Mouse (Mus musculus): ENCODE measurements around the gene Rhebl1. TPM values are rescaled to one million over a fixed set of nuclear protein-coding genes. Genes with fewer than 3 reads are reported as not detected.
A peak's percentile ranks its signal among the peaks of the same experiment; 100 is the strongest.

Gene Rhebl1
- total RNA-seq, 2 experiments from 2014 or later: 0.92 to 2.2 TPM

DNA sequence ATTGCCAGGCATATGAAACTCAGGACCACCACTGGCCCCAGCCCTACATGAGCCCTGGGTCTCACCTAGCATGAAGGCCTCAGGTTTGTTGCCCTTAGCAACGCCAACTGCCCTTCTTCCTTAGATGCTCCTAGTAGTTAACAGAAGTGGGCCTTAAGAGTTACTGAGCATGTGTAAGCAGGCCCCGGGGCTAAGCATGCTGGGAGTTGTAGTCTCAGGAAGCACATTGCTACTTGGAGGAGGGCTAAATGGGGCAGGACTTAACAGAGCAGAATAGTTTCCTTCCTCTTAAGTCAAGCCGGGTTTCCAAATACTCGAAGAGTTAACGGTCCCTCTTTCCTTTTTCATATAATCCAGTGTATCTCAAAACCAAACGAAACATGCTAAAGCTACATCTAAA is 27.0 kb downstream of the Rhebl1 start:
- peak overlapping the region; percentile 100 for H3K27ac ChIP-seq
- intact Hi-C loops (cut with DNase I): loop anchor here (5.0 kb wide), 1 partner anchor 35 kb away; the partner anchor contains the start of gene Prkag1
- peak; percentile 61 for DNase-seq

DNA sequence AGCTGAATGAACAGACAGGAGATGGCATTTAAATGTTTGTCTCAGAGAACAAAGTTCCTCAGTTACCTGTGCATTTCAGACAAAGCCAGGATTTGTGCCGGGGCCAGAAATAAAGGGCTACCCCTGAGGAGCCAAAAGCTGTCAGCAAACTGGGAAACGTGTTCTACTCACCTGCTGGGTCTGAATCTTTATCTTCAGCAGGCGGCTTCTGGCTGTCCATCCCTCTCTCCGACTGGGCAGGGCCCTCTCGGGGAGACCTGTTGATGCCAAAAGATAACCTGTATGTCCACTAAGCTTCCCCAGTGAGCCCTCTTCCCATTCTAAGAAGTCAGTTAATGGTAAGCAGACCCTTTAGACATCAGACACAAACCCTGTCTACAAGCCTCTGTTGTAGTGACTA is 27.8 kb downstream of the Rhebl1 start:
- peak; percentile 15 for DNase-seq
- no peak for TF ChIP-seq CTCF (IDR thresholded peaks at IDR 0.05)
- intact Hi-C loops (cut with DNase I): loop anchor here (5.0 kb wide), 1 partner anchor 34 kb away; the partner anchor contains the start of gene Prkag1
- Histone ChIP-seq H3K4me3 (no peak overlapping the region), H3K27ac (no peak overlapping the region)

More for the DNA sequence above, 27.0 kb downstream of the Rhebl1 start:
- peak overlapping the region; percentile 92 for H3K4me3 ChIP-seq
- no peak for TF ChIP-seq CTCF (IDR thresholded peaks at IDR 0.05)

DNA sequence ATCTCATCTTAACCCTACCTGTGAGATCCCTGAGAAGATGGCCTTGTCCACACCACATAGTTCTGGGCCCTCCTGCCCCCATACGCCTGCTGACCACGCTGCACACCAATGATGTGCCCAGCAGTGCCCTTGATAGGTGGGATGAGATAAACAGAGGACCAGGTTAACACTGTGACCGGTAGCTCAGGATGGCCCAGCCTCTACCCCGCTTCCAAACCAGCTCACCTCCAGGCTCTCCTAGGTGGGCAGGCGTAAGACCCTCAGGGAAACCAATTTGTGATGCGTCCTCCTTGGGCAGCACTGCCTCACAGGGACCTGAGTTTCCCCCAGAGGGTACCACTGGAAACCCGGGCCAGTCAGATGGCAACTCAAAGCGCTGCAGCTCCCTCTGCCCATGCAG is 28.6 kb downstream of the Rhebl1 start:
- intact Hi-C loops (cut with DNase I): loop anchor here (5.0 kb wide), 1 partner anchor 33 kb away; the partner anchor contains the start of gene Prkag1
- no peak for TF ChIP-seq CTCF (IDR thresholded peaks at IDR 0.05)
- H3K27ac ChIP-seq: no peak overlapping the region
- DNase-seq: peak; percentile 12
- no peak overlapping the region for H3K4me3 ChIP-seq

DNA sequence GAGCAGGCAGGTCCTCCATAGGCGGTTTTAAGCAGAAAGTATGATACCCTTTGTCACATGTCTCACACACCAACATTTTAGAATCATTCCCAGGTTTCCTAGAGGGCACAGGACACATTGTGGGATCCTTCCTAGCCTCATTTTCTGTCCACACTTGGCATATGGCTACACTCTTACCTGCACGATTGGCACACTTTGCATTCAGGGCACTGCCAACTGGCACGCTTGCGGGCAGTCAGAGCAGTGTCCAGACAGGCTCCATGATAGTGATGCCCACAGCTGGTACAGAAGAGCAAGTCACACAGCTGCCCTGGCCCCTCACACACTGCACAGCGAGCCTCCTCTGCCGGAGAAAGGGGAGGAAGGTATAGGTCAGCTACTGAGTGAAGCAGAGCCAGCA is 29.4 kb downstream of the Rhebl1 start:
- intact Hi-C loops (cut with DNase I): loop anchor here (5.0 kb wide), 1 partner anchor 33 kb away; the partner anchor contains the start of gene Prkag1
- DNase-seq: no peak
- no peak for TF ChIP-seq CTCF (IDR thresholded peaks at IDR 0.05)
- no peak overlapping the region for H3K4me3 ChIP-seq
- no peak overlapping the region for H3K27ac ChIP-seq

DNA sequence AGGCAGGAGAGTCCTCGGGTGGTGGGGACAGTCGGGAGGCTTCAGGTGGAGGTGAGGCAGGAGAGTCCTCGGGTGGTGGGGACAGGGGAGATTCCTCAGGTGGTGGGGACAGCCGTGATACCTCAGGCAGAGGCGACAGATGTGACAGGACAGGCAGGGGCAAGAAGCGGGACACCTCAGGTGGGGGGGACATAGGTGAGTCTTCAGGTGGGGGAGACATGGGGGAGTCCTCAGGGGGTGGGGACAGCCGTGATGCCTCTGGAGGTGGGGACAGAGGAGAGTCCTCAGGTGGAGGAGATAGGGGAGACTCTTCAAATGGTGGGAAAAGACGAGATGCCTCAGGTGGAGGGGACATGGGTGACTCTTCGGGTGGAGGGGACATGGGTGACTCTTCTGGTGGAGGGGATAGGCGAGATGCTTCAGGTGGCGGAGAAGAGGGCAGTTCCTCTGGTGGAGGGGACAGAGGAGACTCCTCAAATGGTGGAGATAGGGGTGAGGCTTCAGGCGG is 30.8 kb downstream of the Rhebl1 start:
- no peak overlapping the region for H3K4me3 ChIP-seq
- no peak overlapping the region for H3K27ac ChIP-seq
- no peak for TF ChIP-seq CTCF (IDR thresholded peaks at IDR 0.05)
- no peak for DNase-seq
- intact Hi-C loops (cut with DNase I): no loop called here

DNA sequence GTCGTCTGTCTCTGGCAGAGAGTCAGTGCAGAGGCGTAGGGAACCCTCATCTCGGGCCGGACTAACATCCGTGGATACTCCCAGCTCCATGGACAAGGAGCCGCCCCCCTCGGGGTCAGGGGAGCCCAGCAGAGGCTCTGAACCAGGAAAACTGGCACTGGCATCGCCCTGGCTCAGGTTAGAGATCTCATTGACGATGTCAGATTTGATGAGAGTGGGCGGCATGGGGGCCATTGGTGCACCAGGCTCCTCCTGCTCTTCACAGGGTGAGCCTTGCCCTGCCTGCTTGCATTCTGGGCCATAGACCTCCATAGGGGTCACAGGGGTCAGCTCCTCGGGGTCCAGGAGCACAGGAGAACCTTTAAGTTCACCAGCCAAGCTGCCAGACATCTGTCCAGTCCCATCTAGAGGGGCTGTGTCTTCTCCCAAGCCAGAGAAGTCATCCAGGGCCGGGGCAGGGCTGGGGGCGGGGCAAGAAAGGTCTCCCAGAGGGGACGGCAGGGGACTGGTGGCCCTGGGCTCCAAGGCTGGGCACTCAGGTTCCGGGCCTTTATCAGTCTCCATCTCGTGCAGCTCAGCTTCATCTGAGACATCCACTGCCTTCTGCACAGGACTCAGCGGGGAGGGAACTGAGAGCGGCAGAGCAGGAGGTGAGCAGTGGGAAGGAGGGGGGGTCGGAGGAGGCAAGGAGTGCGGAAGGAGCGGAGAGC is 32.5 kb downstream of the Rhebl1 start:
- H3K27ac ChIP-seq: no peak overlapping the region
- intact Hi-C loops (cut with DNase I): no loop called here
- DNase-seq: no peak
- H3K4me3 ChIP-seq: no peak overlapping the region
- TF ChIP-seq CTCF (IDR thresholded peaks at IDR 0.05): no peak

DNA sequence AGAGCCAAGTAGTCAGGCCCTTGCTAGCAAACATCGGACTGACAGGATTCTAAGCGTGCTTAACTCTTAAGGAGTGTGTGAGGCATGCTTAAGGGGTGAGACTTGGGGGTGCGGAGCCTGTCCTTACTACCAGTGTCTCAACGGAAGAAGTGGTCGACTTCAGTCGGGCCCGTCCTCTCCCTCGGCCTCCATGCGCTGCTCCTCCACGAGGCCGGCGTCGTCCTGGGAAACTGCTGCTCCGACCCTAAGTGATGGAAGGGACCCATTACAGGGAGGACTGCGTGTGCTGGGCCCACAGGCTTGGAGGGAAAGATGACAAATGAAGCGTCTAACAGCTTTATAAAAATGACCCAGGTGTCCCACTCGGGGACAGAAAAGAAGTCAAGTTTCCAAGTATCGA is 33.4 kb downstream of the Rhebl1 start:
- no peak overlapping the region for H3K27ac ChIP-seq
- no peak for TF ChIP-seq CTCF (IDR thresholded peaks at IDR 0.05)
- H3K4me3 ChIP-seq: no peak overlapping the region
- no peak for DNase-seq
- intact Hi-C loops (cut with DNase I): no loop called here

DNA sequence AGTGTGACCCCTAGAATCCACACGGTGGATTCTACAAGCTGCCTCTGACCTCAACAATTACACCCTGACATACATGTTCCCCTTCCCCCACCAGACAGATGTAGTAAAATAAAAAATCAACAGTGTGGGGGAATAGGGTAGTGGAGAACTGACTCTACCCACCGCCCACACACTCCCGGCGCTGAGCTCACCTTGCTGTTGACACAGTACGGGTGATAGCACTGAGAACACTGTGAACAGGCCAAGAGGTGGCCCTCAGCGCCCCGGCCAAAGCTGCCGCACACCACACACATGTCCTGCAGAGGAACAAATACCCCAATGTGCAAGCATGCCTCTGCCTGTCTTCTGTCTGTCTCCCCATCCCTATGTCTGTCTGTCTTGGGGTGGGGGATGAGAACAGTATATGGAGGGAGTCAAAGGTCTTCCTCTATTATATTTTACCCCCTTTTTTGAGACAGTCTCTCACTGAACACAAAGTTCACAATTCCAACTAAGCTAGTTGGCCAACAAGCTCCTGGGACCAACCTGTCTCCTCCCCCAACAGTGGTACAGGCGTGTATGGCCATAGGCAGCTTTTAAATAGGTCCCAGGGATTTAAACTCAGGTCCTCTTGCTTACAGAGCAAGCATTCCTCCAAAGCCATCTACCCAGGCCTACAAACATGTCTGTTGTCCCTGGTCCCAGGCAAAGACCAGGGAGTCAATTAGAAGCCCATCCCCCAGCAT is 34.9 kb downstream of the Rhebl1 start:
- no peak for TF ChIP-seq CTCF (IDR thresholded peaks at IDR 0.05)
- DNase-seq: no peak
- no peak overlapping the region for H3K27ac ChIP-seq
- intact Hi-C loops (cut with DNase I): no loop called here
- H3K4me3 ChIP-seq: no peak overlapping the region

DNA sequence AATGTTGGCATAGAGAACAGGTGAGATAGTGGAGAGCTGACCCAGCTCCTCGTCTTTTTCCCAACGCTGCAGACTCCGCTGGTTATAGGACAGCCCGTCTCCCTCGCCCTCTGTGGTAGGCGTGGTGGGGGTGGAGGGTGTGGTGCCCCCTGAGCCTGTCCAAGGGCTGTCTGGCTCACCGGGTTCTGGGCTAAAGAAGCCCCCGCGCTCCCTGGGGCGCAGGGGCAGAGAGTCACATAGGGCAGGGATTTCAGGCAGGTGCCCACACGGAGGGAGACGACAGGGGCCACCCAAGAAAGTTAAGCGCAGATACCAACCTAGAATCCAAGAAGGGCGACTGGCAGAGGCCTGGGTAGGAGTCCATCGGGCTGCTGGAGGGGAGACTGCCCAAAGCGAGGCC is 40.1 kb downstream of the Rhebl1 start:
- no peak for DNase-seq
- H3K27ac ChIP-seq: no peak overlapping the region
- H3K4me3 ChIP-seq: no peak overlapping the region
- TF ChIP-seq CTCF (IDR thresholded peaks at IDR 0.05): no peak
- intact Hi-C loops (cut with DNase I): no loop called here

DNA sequence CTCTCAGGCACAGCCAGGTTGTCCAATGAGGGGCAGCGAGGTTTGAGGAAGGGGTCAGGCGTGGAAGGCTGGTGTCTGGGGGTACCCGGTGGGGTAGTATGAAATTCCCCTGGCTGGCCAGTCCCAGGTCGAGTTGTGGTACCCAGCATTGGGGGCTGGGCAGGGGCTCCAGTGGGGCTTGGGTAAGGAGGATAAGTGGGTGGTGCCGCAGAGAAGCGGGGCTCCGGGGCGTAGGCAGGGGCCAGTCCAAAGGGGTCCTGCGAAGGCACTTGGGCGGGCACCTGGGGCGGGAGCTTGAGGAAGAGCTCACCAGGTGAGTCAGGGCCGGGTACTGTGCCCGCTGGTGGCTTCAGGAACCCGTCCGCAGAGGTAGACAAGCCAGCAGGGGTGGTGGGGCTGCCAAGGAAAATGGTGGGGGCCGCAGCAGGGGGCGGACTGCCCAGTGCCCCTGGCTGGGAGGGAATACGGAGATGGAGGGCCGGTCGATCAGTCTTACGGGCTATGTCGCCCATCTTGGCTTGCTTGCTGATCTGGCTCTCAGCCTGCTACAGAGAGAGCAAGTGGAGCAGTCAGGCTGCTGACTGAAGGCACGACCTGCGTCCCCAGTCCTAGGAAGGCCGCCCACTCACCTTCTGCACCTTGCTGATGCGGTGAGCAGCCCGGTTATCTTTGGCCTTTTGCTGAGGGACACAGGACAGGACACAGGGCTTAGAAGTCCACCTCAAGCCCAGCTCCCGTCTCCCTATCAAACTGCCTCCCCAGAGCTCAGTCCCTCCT is 41.0 kb downstream of the Rhebl1 start:
- intact Hi-C loops (cut with DNase I): no loop called here
- peak; percentile 25 for DNase-seq
- H3K27ac ChIP-seq: no peak overlapping the region
- TF ChIP-seq CTCF (IDR thresholded peaks at IDR 0.05): no peak
- no peak overlapping the region for H3K4me3 ChIP-seq

DNA sequence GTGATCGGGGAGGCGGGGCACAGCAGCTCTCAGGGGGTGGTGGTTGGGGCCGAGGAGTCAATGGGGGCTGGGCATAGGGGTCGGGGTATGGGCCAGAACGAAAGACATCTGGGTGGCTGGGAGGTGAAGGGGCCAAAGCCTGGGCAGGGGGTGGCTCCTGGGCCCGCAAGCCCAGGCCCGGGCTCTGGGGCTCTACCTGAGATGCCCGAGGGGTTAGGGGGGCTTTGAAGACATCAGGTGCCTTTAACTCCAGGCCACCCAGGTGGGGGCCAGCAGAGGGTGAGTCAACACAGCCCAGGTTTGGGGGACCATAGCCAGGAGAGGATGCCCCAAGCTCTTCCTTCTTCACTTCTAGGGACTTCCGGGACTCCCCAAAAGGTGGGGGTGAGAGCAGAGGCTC is 41.6 kb downstream of the Rhebl1 start:
- intact Hi-C loops (cut with DNase I): no loop called here
- DNase-seq: peak; percentile 14

DNA sequence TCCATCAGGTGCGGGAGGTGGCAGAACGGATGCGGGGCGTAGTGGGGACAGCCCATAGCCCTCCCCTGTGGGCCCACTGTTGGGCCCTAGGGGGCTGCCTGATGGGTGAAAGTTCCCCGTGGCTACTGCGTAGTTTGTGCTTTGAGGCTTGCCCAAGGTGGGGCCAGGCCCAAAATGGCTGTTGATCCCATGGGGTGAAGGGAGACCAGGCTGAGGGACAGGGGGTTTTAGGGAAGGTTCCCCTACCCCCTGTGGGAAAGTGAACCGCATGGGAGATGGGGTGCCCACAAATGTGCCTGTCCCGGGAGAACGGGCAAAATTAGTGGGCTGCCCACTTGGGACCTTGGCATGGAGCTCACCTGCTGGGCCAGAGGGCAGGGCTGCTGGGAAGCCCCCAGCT is 42.3 kb downstream of the Rhebl1 start:
- no peak for TF ChIP-seq CTCF (IDR thresholded peaks at IDR 0.05)
- intact Hi-C loops (cut with DNase I): no loop called here
- Histone ChIP-seq H3K4me3 (no peak overlapping the region), H3K27ac (no peak overlapping the region)
- DNase-seq: peak; percentile 26

More for the DNA sequence above, 41.6 kb downstream of the Rhebl1 start:
- H3K4me3 ChIP-seq: no peak overlapping the region
- H3K27ac ChIP-seq: no peak overlapping the region
- no peak for TF ChIP-seq CTCF (IDR thresholded peaks at IDR 0.05)

All from gastrocnemius, adult 2 months (tissue).